In genomic region chr3:52181326-52182101, GRCm38 (mm10) we compare ENCODE assay signal across 8 mouse cellular contexts.
DNase-seq lines count a peak whose midpoint lies in the region; ATAC-seq and TF ChIP-seq lines count a peak whose summit lies in the region.

No protein-coding gene starts in this region.

- DNase-seq in heart, postnatal 36 days, result no peak
- DNase-seq in forebrain, postnatal 0 days, result no peak
- DNase-seq in adrenal gland, postnatal 4 days (ENCODE audit: low spot score in 2 of 2), result no peak
- no peak for DNase-seq in urinary bladder, postnatal 10 days (ENCODE audit: low spot score)
- DNase-seq in gastrocnemius, postnatal 25 days, result no peak

- peak overlapping the region; percentile 95 for H3K27ac ChIP-seq in heart, embryonic 15.5 days
- peak overlapping the region; percentile 85 for H3K27ac ChIP-seq in bone marrow macrophage, adult 2 months (ENCODE audit: insufficient read depth, low read depth, low read length)
- 0 out of 2 replicates have a peak overlapping the region, but pooled peaks have one; percentile 15 for H3K27ac ChIP-seq in forebrain, postnatal 0 days (ENCODE audit: low read depth, low read length)
- peak overlapping the region; percentile 92 for H3K27ac ChIP-seq in midbrain, embryonic 12.5 days (replicated peaks)

- H3K9me3 ChIP-seq in heart, embryonic 15.5 days (replicated peaks), result no peaks in the 10 kb centered on the region
- H3K9me3 ChIP-seq in forebrain, postnatal 0 days (ENCODE audit: low read length), result no peaks in the 10 kb centered on the region
- H3K9me3 ChIP-seq in midbrain, embryonic 12.5 days, result no peaks in the 10 kb centered on the region

- intact Hi-C loops in heart, postnatal 36 days (cut with DNase I), result loop anchor here (2.0 to 5.0 kb wide), 2 partner anchors 77 to 134 kb away; partner anchors contain the start of gene Maml3

- no peak for ATAC-seq in heart, embryonic 15.5 days (replicated peaks; ENCODE audit: insufficient number of reproducible peaks, insufficient read depth, low FRiP score, low read depth)
- no peak for ATAC-seq in forebrain, postnatal 0 days
- ATAC-seq in midbrain, embryonic 12.5 days (ENCODE audit: low FRiP score, low read depth), result no peak

- H3K36me3 ChIP-seq in heart, embryonic 15.5 days, result no peaks in the 10 kb centered on the region
- H3K36me3 ChIP-seq in forebrain, postnatal 0 days (ENCODE audit: insufficient read depth), result no peaks in the 10 kb centered on the region
- H3K36me3 ChIP-seq in midbrain, embryonic 12.5 days, result no peaks in the 10 kb centered on the region

- H3K4me2 ChIP-seq in heart, embryonic 15.5 days, result no peak overlapping the region
- H3K4me2 ChIP-seq in forebrain, postnatal 0 days (ENCODE audit: low read depth), result no peak overlapping the region
- H3K4me2 ChIP-seq in midbrain, embryonic 12.5 days (replicated peaks), result no peak overlapping the region

- no peak overlapping the region for H3K4me3 ChIP-seq in heart, embryonic 15.5 days
- H3K4me3 ChIP-seq in bone marrow macrophage, adult 2 months (ENCODE audit: insufficient read depth, low read length), result no peak overlapping the region
- no peak overlapping the region for H3K4me3 ChIP-seq in forebrain, postnatal 0 days (ENCODE audit: low read depth, low read length)
- H3K4me3 ChIP-seq in midbrain, embryonic 12.5 days, result no peak overlapping the region

- H3K4me1 ChIP-seq in heart, embryonic 15.5 days (replicated peaks), result peaks cover 35% of the 10 kb centered on the region
- H3K4me1 ChIP-seq in bone marrow macrophage, adult 2 months (ENCODE audit: control insufficient read depth, insufficient read depth, low read length), result peaks cover 28% of the 10 kb centered on the region
- peaks cover 16% of the 10 kb centered on the region for H3K4me1 ChIP-seq in forebrain, postnatal 0 days (ENCODE audit: insufficient read depth)
- peaks cover 31% of the 10 kb centered on the region for H3K4me1 ChIP-seq in midbrain, embryonic 12.5 days

- no peak overlapping the region for H3K9ac ChIP-seq in heart, embryonic 15.5 days
- H3K9ac ChIP-seq in forebrain, postnatal 0 days, result no peak overlapping the region
- no peak overlapping the region for H3K9ac ChIP-seq in midbrain, embryonic 12.5 days (replicated peaks)

- no peaks in the 10 kb centered on the region for H3K27me3 ChIP-seq in heart, embryonic 15.5 days
- no peaks in the 10 kb centered on the region for H3K27me3 ChIP-seq in forebrain, postnatal 0 days (ENCODE audit: insufficient read depth, low read length)
- no peaks in the 10 kb centered on the region; the same call in 1 of the 2 replicates for H3K27me3 ChIP-seq in midbrain, embryonic 12.5 days

- no peak for TF ChIP-seq POLR2A in bone marrow macrophage, adult 2 months (IDR thresholded peaks at IDR 0.05; ENCODE audit: borderline replicate concordance, low read depth, low read length)

- 87% methylated on average over 9 of the region's 9 CpGs for WGBS in heart, embryonic 15.5 days
- 86% methylated on average over 9 of the region's 9 CpGs for WGBS in forebrain, postnatal 0 days
- WGBS in midbrain, embryonic 12.5 days, result 83% methylated on average over 9 of the region's 9 CpGs

- no peak for TF ChIP-seq CTCF in bone marrow macrophage, adult 2 months (IDR thresholded peaks at IDR 0.05; ENCODE audit: low read depth, low read length)
- no peak for TF ChIP-seq CTCF in forebrain, postnatal 0 days (IDR thresholded peaks at IDR 0.05; ENCODE audit: low read depth)

Comparison
In these comparisons a context has a peak if more than half of its experiments do, and no peak if none do; other contexts are left out.
1. H3K27ac ChIP-seq: peak in every context shown above with its lines; median percentile 95 in heart, embryonic 15.5 days; 92 in midbrain, embryonic 12.5 days; 85 in bone marrow macrophage, adult 2 months; 15 in forebrain, postnatal 0 days.